Comparison of ENCODE assay signal across 9 mouse cellular contexts in genomic region chr17:55971453-55971852, GRCm38 (mm10). TPM values are rescaled to one million over a fixed set of nuclear protein-coding genes. Genes with fewer than 3 reads are reported as not detected.
A peak's percentile ranks its signal among the peaks of the same experiment; 100 is the strongest.
DNase-seq lines count a peak whose midpoint lies in the region; ATAC-seq and TF ChIP-seq lines count a peak whose summit lies in the region.
"Had no signal": no experiment of that assay in that cellular context is flagged by ENCODE, and none has a peak within 500 bp of the region (broad histone marks: within the 10 kb centered on the region; RNA-seq: fewer than 3 reads in every experiment).

No protein-coding gene starts in this region.

- no peaks in the 10 kb centered on the region for H3K9me3 ChIP-seq in kidney, postnatal 0 days (replicated peaks; ENCODE audit: low read length)
- H3K9me3 ChIP-seq in midbrain, embryonic 15.5 days: no peaks in the 10 kb centered on the region

- 29% methylated on average over 22 of the region's 22 CpGs for WGBS in cerebellum, adult 2 months
- WGBS in kidney, postnatal 0 days: 33% methylated on average over 22 of the region's 22 CpGs
- 19% methylated on average over 22 of the region's 22 CpGs for WGBS in midbrain, embryonic 15.5 days

- H3K27me3 ChIP-seq in cerebellum, adult 2 months (ENCODE audit: control insufficient read depth, insufficient read depth, low read length): no peaks in the 10 kb centered on the region
- H3K27me3 ChIP-seq in kidney, postnatal 0 days (ENCODE audit: insufficient read depth, low read length): no peaks in the 10 kb centered on the region
- H3K27me3 ChIP-seq in midbrain, embryonic 15.5 days (replicated peaks): no peaks in the 10 kb centered on the region

- peak overlapping the region; percentile 89 for H3K4me2 ChIP-seq in kidney, postnatal 0 days (ENCODE audit: low read length)
- H3K4me2 ChIP-seq in midbrain, embryonic 15.5 days: peak overlapping the region; percentile 65

- no peak for DNase-seq in cerebellum, adult 2 months
- DNase-seq in cerebellum, adult 18-20 months: no peak
- DNase-seq in kidney, postnatal 0 days (ENCODE audit: low spot score): no peak
- no peak for DNase-seq in kidney, adult 11 months
- no peak for DNase-seq in adrenal gland, postnatal 10 days
- DNase-seq in adrenal gland, adult 18-20 months (ENCODE audit: low spot score in 2 of 2): no peak

- ATAC-seq in kidney, postnatal 0 days (replicated peaks; ENCODE audit: low FRiP score, low read depth): no peak
- ATAC-seq in granulocyte monocyte progenitor cell, adult 5-6 weeks (replicated peaks; ENCODE audit: poor library complexity, severe bottlenecking): 0 out of 2 replicates have a peak, but pooled peaks have one; percentile 3
- ATAC-seq in midbrain, embryonic 15.5 days (replicated peaks): no peak

- H3K9ac ChIP-seq in kidney, postnatal 0 days (ENCODE audit: low read depth, low read length): peak overlapping the region; percentile 63; the same call in 1 of the 2 replicates
- H3K9ac ChIP-seq in midbrain, embryonic 15.5 days: peak overlapping the region; percentile 81

- no peak overlapping the region for H3K27ac ChIP-seq in cerebellum, adult 2 months (ENCODE audit: insufficient read depth, low read length)
- H3K27ac ChIP-seq in kidney, postnatal 0 days: no peak overlapping the region
- peak overlapping the region; percentile 89; the same call in 1 of the 2 replicates for H3K27ac ChIP-seq in midbrain, embryonic 15.5 days

- H3K36me3 ChIP-seq in kidney, postnatal 0 days (ENCODE audit: insufficient read depth, low read length): peaks cover 13% of the 10 kb centered on the region; the same call in 1 of the 2 replicates
- H3K36me3 ChIP-seq in midbrain, embryonic 15.5 days (replicated peaks): peaks cover 5% of the 10 kb centered on the region; the same call in 1 of the 2 replicates

- no peak for TF ChIP-seq POLR2A in cerebellum, adult 2 months (IDR thresholded peaks at IDR 0.05; ENCODE audit: borderline replicate concordance, insufficient read depth, low read length)

- peaks cover 34% of the 10 kb centered on the region for H3K4me1 ChIP-seq in cerebellum, adult 2 months (ENCODE audit: control insufficient read depth, insufficient read depth, low read length)
- H3K4me1 ChIP-seq in kidney, postnatal 0 days (replicated peaks; ENCODE audit: insufficient read depth, low read length): peaks cover 12% of the 10 kb centered on the region
- H3K4me1 ChIP-seq in midbrain, embryonic 15.5 days: peaks cover 53% of the 10 kb centered on the region

- no peak for TF ChIP-seq CTCF in cerebellum, adult 2 months (IDR thresholded peaks at IDR 0.05; ENCODE audit: borderline replicate concordance, insufficient read depth, low read depth, low read length)
- TF ChIP-seq CTCF in kidney, postnatal 0 days (IDR thresholded peaks at IDR 0.05; ENCODE audit: low read depth): no peak

- H3K4me3 ChIP-seq in cerebellum, adult 2 months (replicated peaks; ENCODE audit: insufficient read depth, low read depth, low read length): peak overlapping the region; percentile 77
- H3K4me3 ChIP-seq in kidney, postnatal 0 days (replicated peaks; ENCODE audit: low read depth, low read length): peak overlapping the region; percentile 47; the same call in 1 of the 2 replicates
- H3K4me3 ChIP-seq in midbrain, embryonic 15.5 days: peak overlapping the region; percentile 76

RNA-seq across cellular contexts. Expression of gene Shd, which starts 1.2 kb away (rescaled TPM):
- 122 and 127 TPM in 2 replicates for polyA plus RNA-seq in cerebellum, adult 2 months (2012; rRNA removed)
- polyA plus RNA-seq in kidney, postnatal 0 days (2015; fragmentation: Nextera tagmentation; extraction: Ambion mirVana): 54.2 and 56.6 TPM in 2 replicates
- total RNA-seq in granulocyte monocyte progenitor cell, adult 5-6 weeks (2014; fragmentation: Nextera tagmentation): 1.6 TPM in 1 of 2 replicates, not detected in the other
- total RNA-seq in granulocyte monocyte progenitor cell, adult 5-6 weeks (2017): not detected in 2 replicates
- 209 and 217 TPM in 2 replicates for polyA plus RNA-seq in midbrain, embryonic 15.5 days (2015; fragmentation: Nextera tagmentation; extraction: Ambion mirVana)
- total RNA-seq in adrenal gland, postnatal 10 days (2021): 1 to 10 TPM; 1.6 to 3.8 TPM
- 1 to 10 TPM; 2.0 to 2.2 TPM for total RNA-seq in adrenal gland, adult 18-20 months (2021)

RNA-seq across cellular contexts. Expression of gene Yju2, which starts 12.6 kb away (rescaled TPM):
- 13.4 and 14.9 TPM in 2 replicates for polyA plus RNA-seq in cerebellum, adult 2 months (2012; rRNA removed)
- polyA plus RNA-seq in kidney, postnatal 0 days (2015; fragmentation: Nextera tagmentation; extraction: Ambion mirVana): 21.1 and 22.4 TPM in 2 replicates
- 15.1 and 15.4 TPM in 2 replicates for total RNA-seq in granulocyte monocyte progenitor cell, adult 5-6 weeks (2014; fragmentation: Nextera tagmentation)
- total RNA-seq in granulocyte monocyte progenitor cell, adult 5-6 weeks (2017): 17.2 and 30.9 TPM in 2 replicates
- polyA plus RNA-seq in midbrain, embryonic 15.5 days (2015; fragmentation: Nextera tagmentation; extraction: Ambion mirVana): 24.5 and 25.4 TPM in 2 replicates
- total RNA-seq in adrenal gland, postnatal 10 days (2021): 10 to 100 TPM; 16.7 to 20.1 TPM
- 10 to 100 TPM; 17.4 to 17.9 TPM for total RNA-seq in adrenal gland, adult 18-20 months (2021)

RNA-seq across cellular contexts. Expression of gene Fsd1, which starts 14.9 kb away (rescaled TPM):
- 88.0 and 91.3 TPM in 2 replicates for polyA plus RNA-seq in cerebellum, adult 2 months (2012; rRNA removed)
- polyA plus RNA-seq in kidney, postnatal 0 days (2015; fragmentation: Nextera tagmentation; extraction: Ambion mirVana): 6.7 and 7.2 TPM in 2 replicates
- not detected in 2 replicates for total RNA-seq in granulocyte monocyte progenitor cell, adult 5-6 weeks (2014; fragmentation: Nextera tagmentation)
- total RNA-seq in granulocyte monocyte progenitor cell, adult 5-6 weeks (2017): not detected in 2 replicates
- polyA plus RNA-seq in midbrain, embryonic 15.5 days (2015; fragmentation: Nextera tagmentation; extraction: Ambion mirVana): 203 and 208 TPM in 2 replicates
- total RNA-seq in adrenal gland, postnatal 10 days (2021): 1 to 10 TPM; 1.4 to 3.7 TPM
- 1 to 10 TPM; 2.3 to 4.3 TPM for total RNA-seq in adrenal gland, adult 18-20 months (2021)
- total RNA-seq: hematopoietic stem cell, adult 5-6 weeks had no signal

RNA-seq across cellular contexts. Expression of gene Ebi3, which starts 19.0 kb away (rescaled TPM):
- polyA plus RNA-seq in cerebellum, adult 2 months (2012; rRNA removed): 0.81 and 1.00 TPM in 2 replicates
- polyA plus RNA-seq in kidney, postnatal 0 days (2015; fragmentation: Nextera tagmentation; extraction: Ambion mirVana): 1.6 and 1.8 TPM in 2 replicates
- 16.8 and 36.8 TPM in 2 replicates for total RNA-seq in granulocyte monocyte progenitor cell, adult 5-6 weeks (2014; fragmentation: Nextera tagmentation)
- total RNA-seq in granulocyte monocyte progenitor cell, adult 5-6 weeks (2017): 10.9 and 12.6 TPM in 2 replicates
- 7.4 and 8.3 TPM in 2 replicates for polyA plus RNA-seq in midbrain, embryonic 15.5 days (2015; fragmentation: Nextera tagmentation; extraction: Ambion mirVana)
- total RNA-seq in adrenal gland, postnatal 10 days (2021): 1 to 10 TPM; 1.5 to 1.8 TPM
- total RNA-seq in adrenal gland, adult 18-20 months (2021): 1 to 10 TPM in 1 of 2 experiments, under 1 TPM in 1; 0.70 to 1.3 TPM

RNA-seq across cellular contexts. Expression of gene Zfp119b, which starts 22.2 kb away (rescaled TPM):
- polyA plus RNA-seq in cerebellum, adult 2 months (2012; rRNA removed): 3.3 and 3.7 TPM in 2 replicates
- polyA plus RNA-seq in kidney, postnatal 0 days (2015; fragmentation: Nextera tagmentation; extraction: Ambion mirVana): 8.1 and 10.6 TPM in 2 replicates
- 2.1 and 5.4 TPM in 2 replicates for total RNA-seq in granulocyte monocyte progenitor cell, adult 5-6 weeks (2014; fragmentation: Nextera tagmentation)
- total RNA-seq in granulocyte monocyte progenitor cell, adult 5-6 weeks (2017): 4.8 and 6.8 TPM in 2 replicates
- 9.6 and 10.2 TPM in 2 replicates for polyA plus RNA-seq in midbrain, embryonic 15.5 days (2015; fragmentation: Nextera tagmentation; extraction: Ambion mirVana)
- total RNA-seq in adrenal gland, postnatal 10 days (2021): 1 to 10 TPM; 4.1 to 4.2 TPM
- 1 to 10 TPM; 2.3 to 3.5 TPM for total RNA-seq in adrenal gland, adult 18-20 months (2021)
